Mouse (Mus musculus) spleen, postnatal 10 days (tissue): Measurements from ENCODE around the gene Mex3d.
A peak's percentile ranks its signal among the peaks of the same experiment; 100 is the strongest.

Experiments used
- DNase-seq, 2 experiments: peaks; one replicate each; pipeline ENCODE4 v3.0.0; 2021 to 2022; ENCODE audit warnings: low spot score in 2 of 2

Gene Mex3d

GRCm38 (mm10) chr10:80412656-80413541, 25.4 kb upstream of the Mex3d start:
- peak in 1 of 2 experiments; percentile 21 for DNase-seq

GRCm38 (mm10) chr10:80407924-80408323, 20.5 kb upstream of the Mex3d start:
- DNase-seq: no peak

- peak; percentile 78 to 91 for DNase-seq
Measured at GRCm38 (mm10) chr10:80406684-80407501, 19.4 kb upstream of the Mex3d start, which contains the start of gene Uqcr11. TSS of gene Uqcr11 (minus strand) at chr10:80406830.

GRCm38 (mm10) chr10:80405481-80406173, 18.2 kb upstream of the Mex3d start:
- peak in 1 of 2 experiments; percentile 61 for DNase-seq

- peak in 1 of 2 experiments; percentile 63 for DNase-seq
Measured at GRCm38 (mm10) chr10:80403044-80403692, 15.7 kb upstream of the Mex3d start.

- no peak for DNase-seq
Measured at GRCm38 (mm10) chr10:80400704-80401161, 13.3 kb upstream of the Mex3d start.

GRCm38 (mm10) chr10:80399973-80400703, 12.7 kb upstream of the Mex3d start:
- DNase-seq: no peak

GRCm38 (mm10) chr10:80399191-80399972, 11.9 kb upstream of the Mex3d start, which contains the start of gene Mbd3:
TSS of gene Mbd3 (minus strand) at chr10:80399550.
- DNase-seq: peak; percentile 96 to 99

GRCm38 (mm10) chr10:80398719-80399190, 11.3 kb upstream of the Mex3d start:
- peak; percentile 96 to 99 for DNase-seq

GRCm38 (mm10) chr10:80398174-80398535, 10.7 kb upstream of the Mex3d start:
- no peak for DNase-seq

- DNase-seq: no peak
Measured at GRCm38 (mm10) chr10:80397524-80398173, 10.2 kb upstream of the Mex3d start.

- no peak for DNase-seq
Measured at GRCm38 (mm10) chr10:80396822-80397523, 9.5 kb upstream of the Mex3d start.

- DNase-seq: peak in 1 of 2 experiments; percentile 17
Measured at GRCm38 (mm10) chr10:80395025-80395627, 7.7 kb upstream of the Mex3d start.

- DNase-seq: no peak
Measured at GRCm38 (mm10) chr10:80392687-80393086, 5.2 kb upstream of the Mex3d start.

- DNase-seq: no peak
Measured at GRCm38 (mm10) chr10:80390697-80391096, 3.2 kb upstream of the Mex3d start.

- DNase-seq: no peak
Measured at GRCm38 (mm10) chr10:80389185-80389708, 1.8 kb upstream of the Mex3d start.

GRCm38 (mm10) chr10:80388731-80389130, 1.3 kb upstream of the Mex3d start:
- DNase-seq: no peak
